Mouse (Mus musculus) T-helper 17 cell (primary cell): ENCODE results near the gene Zfp738.
"Not testable (repeated sequence)": the region's sequence is repeated elsewhere in the genome, so short reads cannot be mapped to it uniquely, and the experiment has no call there.

Experiments
- in situ Hi-C, 2 experiments: fragments of 300-600 bp; cut with MboI, MseI; formaldehyde crosslinking; loops; 1 replicate in 1 of 2; 2 replicates in 1 of 2; pipeline ENCODE4 v1.15.1; 2025; ENCODE audit warnings: high pct_unique_total_duplicates in 2 of 2

Zfp738 gene

DNA sequence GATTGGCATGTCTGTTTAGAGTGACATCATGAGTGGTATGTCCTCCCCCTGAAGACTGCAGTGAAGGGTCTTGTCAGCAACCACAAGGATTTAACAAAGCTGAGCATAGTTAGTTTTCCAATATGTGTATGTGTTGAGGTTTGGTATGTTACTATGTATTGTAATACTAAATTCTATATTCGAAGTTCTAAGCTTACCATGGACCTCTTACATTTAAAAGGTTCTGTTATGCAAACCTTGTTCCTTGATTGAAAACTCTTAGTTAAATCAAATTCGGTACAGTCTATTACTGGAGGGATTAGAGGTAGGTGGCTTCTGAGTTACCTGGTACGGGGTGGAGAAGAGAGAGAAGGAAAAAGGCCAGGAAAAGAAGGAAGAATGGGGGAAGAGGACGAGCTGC is at the start of gene Zfp738:
Gene Zfp738, minus strand, starts transcription at position 101 of the 400 bp plus-strand sequence.
- in situ Hi-C loops = loop anchor here in 1 of 2 experiments (5.0 kb wide), 1 partner anchor 35 kb away; no protein-coding TSS in a partner anchor

DNA sequence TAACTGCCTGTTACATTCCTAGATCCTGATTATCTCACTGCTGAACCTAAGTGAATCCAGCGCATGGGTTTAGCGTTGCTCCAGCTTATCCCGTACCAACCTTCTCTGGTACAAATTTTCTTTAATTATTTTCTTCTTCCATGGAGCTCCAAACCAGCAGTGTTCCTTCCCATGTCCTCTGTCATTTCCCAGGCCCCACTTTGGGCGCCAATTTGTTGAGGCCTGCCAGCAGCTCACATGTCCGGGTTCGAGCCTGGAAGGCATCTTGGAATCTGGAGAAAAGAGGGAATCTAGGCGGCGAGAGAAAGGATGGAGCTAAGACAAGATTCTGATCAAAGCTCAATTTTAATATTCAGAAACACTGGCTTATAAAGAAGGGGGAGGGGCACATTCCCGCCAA is 47.5 kb upstream of the Zfp738 start:
- in situ Hi-C loops = loop anchor here in 1 of 2 experiments (5.0 kb wide), 2 partner anchors 48 to 107 kb away; no protein-coding TSS in a partner anchor

DNA sequence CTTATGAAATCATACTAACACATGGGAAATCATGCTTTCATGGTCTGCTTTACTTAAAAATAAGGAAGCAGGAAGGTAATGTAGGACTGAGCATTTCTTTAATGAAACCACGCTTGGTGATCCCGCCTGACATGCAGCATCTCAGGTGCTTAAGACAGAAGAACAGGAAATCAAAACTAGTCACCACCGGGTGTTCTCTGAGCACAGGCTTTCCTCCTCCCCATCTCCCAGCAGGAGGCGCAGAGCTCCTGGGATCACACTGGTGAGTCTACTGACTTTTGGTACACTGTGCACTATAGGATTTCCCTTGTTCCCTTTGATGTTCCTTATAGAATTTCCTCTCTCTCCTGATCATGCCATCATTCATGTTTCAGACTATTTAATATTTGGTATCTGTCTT is 42.6 kb upstream of the Zfp738 start:
- in situ Hi-C loops = not testable (repeated sequence)

DNA sequence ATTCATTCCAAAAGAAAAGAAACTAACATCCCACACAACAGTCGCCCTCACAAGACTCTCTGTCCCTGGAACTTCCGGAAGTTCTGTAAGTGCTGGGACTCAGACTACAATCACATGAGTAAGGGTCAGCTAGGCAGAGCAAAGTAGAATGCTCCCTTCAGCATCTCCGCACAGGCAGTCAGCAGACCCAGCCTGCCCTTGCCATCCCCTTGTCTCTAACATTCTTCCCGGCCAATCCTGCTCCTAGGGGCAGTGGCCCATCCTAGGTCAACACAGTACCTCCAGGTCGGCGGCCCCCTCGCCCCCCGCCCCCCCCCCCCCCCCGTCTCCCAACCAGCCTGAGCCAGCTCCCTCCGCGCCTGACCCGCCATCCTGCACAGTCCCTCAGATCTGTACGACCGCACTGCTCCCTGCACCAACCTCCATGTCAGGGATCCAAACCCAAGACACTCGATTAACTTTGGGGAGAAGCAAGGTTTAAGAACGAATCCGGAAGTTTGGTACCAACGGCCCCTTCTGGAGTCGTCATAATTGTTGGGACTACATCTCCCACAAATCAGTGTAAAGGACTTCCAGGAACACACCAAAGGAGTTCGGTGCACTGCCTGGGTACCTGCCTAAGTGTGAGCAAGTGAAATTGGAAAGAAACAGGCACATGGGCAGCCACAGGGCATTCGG is 41.9 kb upstream of the Zfp738 start, which contains the start of gene Zfp65:
Gene Zfp65, minus strand, starts transcription at position 533 of the 678 bp plus-strand sequence.
- in situ Hi-C loops = no loop called here

DNA sequence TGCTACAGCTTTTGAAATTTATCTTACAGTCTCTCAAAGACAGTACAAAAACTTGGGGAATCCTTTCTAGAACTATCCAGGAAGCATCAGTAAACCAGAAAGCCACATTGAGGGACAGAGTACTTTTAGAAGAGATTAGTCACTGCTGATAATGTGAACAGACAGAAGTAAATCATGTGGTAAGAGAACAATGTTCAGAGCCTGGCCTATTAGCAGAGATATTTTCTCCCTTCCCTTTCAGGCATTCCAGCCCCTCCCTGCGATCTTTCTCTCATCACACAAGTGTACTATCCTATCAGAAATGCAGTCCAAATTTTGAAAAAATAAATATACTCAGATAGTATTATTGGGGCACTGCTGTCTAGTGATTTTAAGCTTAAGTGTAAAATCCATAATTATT is 41.2 kb upstream of the Zfp738 start:
- in situ Hi-C loops = no loop called here

DNA sequence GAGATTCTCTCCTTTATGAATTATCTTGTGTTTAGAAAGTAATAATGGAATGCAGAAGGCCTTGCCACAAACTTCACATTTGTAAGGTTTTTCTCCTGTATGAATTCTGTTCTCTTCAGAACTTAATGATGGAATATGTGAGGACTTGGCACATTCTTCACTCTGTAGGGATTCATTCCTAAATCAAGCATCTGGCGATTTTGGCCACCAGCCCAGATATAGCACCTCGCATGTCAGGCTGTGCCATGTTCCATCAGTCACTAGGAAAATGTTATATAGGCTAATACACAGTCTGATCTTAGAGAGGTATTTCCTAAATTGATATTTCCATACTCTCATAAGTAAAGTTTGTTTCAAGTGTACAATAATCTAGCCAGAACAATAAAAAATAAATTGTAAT is 38.5 kb upstream of the Zfp738 start:
- in situ Hi-C loops = not testable (repeated sequence)

DNA sequence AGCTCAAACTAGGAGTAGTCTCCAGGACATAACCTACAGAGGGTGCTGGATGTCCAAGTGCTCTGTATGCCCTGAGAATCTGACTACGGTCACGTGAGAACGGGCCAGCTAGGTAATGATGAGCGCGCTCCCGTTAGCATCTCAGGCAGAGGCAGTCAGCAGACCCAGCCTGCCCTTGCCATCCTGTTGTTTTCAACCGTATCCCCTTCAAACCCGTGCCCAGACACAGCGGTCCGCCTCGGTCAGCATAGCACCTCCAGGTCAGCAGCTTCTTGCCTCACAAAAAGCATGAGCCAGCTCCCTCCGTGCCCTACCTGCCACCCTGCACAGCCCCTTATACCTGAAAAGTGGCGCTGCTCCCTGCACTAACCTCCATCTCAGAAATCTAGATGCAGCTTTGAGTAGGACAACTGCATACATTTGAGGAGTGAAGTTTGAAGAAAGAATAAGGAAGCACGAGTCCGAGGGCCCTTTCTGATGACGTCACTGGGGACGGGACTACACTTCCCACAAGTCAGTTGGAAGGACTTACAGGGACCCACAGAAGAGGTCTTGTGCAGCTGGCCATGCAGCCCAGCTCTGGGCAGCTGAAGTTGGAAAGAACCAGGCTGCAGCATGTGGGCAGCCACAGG is 37.1 kb upstream of the Zfp738 start:
- in situ Hi-C loops = loop anchor here in 1 of 2 experiments (5.0 kb wide), 1 partner anchor 37 kb away; the partner anchor contains the start of gene Zfp738

DNA sequence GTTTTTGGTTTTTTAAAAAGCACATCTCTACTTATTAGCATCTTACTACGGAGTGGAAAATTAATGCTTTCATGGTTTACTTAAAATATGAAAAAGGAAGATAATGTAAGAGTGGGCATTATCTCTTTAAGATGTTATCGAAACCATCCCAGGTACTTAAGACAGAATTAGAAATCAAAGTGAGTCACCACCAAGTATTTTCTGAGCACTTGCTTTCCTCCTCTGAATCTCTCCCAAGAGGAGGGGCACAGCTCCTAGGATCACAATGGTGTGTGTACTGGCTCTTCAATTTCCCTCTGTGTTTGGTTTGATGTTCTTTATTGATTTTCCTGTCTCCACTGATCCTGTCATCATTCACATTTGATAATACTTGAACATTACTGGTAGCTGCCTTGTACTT is 3.0 kb downstream of the Zfp738 start:
- in situ Hi-C loops = loop anchor here (5.0 kb wide), 1 partner anchor 47 kb away; the partner anchor contains the start of genes Gm49345 (in 2 of the 2) and Zfp729a (in 2 of the 2)

DNA sequence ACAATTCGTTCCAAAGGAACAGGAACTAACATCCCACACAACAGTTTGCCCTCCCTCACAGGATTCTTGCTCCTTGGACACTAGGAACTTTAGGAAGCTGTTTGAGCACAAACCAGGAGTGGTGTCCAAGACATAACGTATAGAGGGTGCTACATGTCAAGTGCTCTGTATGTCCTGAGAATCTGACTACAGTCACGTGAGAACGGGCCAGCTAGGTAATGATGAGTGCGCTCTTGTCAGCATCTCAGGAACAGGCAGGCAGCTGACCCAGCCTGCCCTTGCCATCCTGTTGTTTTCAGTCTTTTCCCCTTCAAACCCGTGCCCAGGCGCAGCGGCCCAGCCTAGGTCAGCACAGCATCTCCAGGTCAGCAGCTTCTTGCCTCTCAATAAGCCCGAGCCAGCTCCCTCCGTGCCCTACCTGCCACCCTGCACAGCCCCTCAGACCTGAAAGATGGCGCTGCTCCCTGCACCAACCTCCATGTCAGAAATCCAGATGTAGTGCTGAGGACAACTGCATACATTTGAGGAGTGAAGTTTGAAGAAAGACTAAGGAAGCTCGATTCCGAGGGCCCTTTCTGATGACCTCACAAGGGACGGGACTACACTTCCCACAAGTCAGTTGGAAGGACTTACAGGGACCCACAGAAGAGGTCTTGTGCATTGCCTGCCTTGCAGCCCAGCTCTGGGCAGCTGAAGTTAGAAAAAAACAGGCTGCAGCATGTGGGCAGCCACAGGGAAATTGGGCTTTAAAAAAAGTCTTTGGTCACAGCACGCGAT is 3.7 kb downstream of the Zfp738 start:
- in situ Hi-C loops = loop anchor here (5.0 kb wide), 1 partner anchor 46 kb away; the partner anchor contains the start of genes Gm49345 (in 2 of the 2) and Zfp729a (in 2 of the 2)

DNA sequence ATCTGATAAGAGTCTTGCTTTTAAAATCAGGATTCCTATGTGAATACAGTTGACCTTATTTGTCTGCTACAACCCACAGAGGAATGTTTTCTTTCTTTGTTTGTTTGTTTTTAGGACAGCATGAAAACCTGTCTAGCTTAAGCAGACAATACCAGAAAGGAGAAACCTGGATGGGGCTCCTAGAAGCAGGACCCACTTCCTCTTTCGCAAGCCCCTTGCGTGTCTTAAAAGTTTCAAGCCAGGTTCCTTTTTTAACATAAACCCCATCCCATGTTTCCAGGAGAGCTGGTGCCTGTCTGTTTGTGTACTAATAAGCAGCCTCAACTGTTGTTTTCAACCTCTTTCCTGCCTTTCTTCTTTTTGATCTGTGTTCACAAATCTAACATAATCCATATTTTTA is 12.0 kb downstream of the Zfp738 start:
- in situ Hi-C loops = no loop called here

DNA sequence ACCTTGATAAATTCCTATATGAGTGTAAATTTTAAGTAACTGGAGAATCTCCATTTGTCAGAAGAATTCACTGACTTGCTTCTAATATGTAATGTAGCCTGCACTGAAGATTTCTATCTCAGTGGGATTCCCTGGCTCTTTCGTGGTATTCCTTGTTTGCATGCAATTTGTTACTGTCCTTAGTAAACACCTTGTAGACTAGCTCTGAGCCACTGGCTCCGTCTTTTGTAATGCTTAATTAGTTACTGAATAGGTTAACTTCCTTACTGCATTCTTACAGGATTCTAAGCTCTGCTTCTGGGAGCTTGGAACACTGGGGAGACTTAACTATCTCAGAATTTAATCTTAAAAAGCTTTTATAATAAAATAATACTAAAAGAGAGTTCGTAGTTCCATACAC is 34.4 kb downstream of the Zfp738 start:
- in situ Hi-C loops = no loop called here

DNA sequence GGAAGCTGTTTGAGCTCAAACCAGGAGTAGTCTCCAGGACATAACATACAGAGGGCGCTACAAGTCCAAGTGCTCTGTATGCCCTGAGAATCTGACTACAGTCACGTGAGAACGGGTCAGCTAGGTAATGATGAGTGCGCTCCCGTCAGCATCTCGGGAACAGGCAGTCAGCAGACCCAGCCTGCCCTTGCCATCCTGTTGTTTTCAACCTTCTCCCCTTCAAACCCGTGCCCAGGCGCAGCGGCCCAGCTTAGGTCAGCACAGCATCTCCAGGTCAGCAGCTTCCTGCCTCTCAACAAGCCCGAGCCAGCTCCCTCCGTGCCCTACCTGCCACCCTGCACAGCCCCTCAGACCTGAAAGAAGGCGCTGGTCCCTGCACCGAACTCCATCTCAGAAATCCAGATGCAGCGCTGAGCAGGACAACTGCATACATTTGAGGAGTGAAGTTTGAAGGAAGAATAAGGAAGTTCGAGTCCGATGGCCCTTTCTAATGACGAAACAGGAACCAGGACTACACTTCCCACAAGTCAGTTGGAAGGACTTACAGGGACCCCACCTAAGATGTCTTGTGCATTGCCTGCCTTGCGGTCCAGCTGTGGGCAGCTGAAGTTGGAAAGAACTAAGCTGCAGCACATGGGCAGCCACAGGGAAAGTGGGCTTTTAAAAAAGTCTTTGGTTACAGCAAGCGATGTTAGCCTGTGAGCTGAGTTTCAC is 49.4 kb downstream of the Zfp738 start, which contains the start of the genes Gm49345 and Zfp729a:
Gene Gm49345, minus strand, starts transcription at position 476 of the 714 bp plus-strand sequence.
Gene Zfp729a, minus strand, starts transcription at position 498 of the 714 bp plus-strand sequence.
- in situ Hi-C loops = loop anchor here (5.0 kb wide), 1 partner anchor 45 kb away; no protein-coding TSS in a partner anchor

DNA sequence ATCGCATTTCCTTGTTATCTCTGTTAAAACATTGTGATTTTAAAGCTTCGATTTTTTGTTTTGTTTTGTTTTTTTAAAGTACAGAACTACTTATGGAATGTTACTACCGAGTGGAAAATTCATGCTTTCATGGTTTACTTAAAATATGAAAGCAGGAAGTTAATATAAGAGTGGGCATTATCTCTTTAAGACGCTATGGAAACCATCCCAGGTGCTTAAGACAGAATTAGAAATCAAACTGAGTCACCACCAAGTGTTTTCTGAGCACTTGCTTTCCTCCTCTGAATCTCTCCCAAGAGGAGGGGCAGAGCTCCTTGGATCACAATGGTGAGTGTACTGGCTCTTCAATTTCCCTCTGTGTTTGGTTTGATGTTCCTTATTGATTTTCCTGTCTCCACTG is 76.8 kb downstream of the Zfp738 start:
- in situ Hi-C loops = loop anchor here in 1 of 2 experiments (10.0 kb wide), 1 partner anchor 225 kb away; the partner anchor contains the start of gene Gm10037

DNA sequence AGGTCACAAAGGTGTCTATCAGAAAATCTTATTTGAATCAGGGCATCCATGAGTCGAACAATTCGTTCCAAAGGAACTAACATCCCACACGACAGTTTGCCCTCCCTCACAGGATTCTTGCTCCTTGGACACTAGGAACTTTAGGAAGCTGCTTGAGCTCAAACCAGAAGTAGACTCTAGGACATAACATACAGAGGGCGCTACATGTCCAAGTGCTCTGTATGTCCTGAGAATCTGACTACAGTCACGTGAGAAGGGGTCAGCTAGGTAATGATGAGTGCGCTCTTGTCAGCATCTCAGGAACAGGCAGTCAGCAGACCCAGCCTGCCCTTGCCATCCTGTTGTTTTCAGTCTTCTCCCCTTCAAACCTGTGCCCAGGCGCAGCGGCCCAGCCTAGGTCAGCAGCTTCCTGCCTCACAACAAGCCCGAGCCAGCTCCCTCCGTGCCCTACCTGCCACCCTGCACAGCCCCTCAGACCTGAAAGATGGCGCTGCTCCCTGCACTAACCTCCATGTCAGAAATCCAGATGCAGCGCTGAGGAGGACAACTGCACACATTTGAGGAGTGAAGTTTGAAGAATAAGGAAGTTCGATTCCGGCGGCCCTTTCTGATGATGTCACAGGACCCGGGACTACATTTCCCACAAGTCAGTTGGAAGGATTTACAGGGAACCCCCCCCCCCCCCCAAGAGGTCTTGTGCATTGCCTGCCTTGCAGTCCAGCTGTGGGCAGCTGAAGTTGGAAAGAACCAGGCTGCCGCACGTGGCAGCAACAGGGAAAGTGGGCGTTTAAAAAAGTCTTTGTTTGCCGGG is 77.6 kb downstream of the Zfp738 start, which contains the start of gene Zfp729b:
Gene Zfp729b, minus strand, starts transcription at position 642 of the 811 bp plus-strand sequence.
- in situ Hi-C loops = no loop called here
